Comparison of ENCODE assay signal across 9 mouse cellular contexts in genomic region chr6:147090191-147090590, GRCm38 (mm10). TPM values are rescaled to one million over a fixed set of nuclear protein-coding genes. Genes with fewer than 3 reads are reported as not detected.
A peak's percentile ranks its signal among the peaks of the same experiment; 100 is the strongest.
DNase-seq lines count a peak whose midpoint lies in the region; ATAC-seq and TF ChIP-seq lines count a peak whose summit lies in the region.
"Had no signal": no experiment of that assay in that cellular context is flagged by ENCODE, and none has a peak within 500 bp of the region (broad histone marks: within the 10 kb centered on the region; RNA-seq: fewer than 3 reads in every experiment).

No protein-coding gene starts in this region.

- H3K4me2 ChIP-seq in heart, embryonic 15.5 days, result peak overlapping the region; percentile 96
- peak overlapping the region; percentile 93 for H3K4me2 ChIP-seq in forebrain, embryonic 12.5 days
- H3K4me2 ChIP-seq in liver, embryonic 14.5 days (ENCODE audit: low read depth), result peak overlapping the region; percentile 78

- H3K27ac ChIP-seq in heart, embryonic 15.5 days, result no peak overlapping the region
- H3K27ac ChIP-seq in forebrain, embryonic 12.5 days, result no peak overlapping the region
- H3K27ac ChIP-seq in liver, embryonic 14.5 days, result no peak overlapping the region

- ATAC-seq in heart, embryonic 15.5 days (replicated peaks; ENCODE audit: insufficient number of reproducible peaks, insufficient read depth, low FRiP score, low read depth), result no peak
- ATAC-seq in G1E (ENCODE audit: extremely low read depth, insufficient number of reproducible peaks, low FRiP score, poor library complexity, severe bottlenecking), result no peak
- ATAC-seq in forebrain, embryonic 12.5 days (ENCODE audit: low FRiP score), result no peak
- ATAC-seq in liver, embryonic 14.5 days (ENCODE audit: insufficient read depth), result no peak

- no peak for TF ChIP-seq EP300 in liver, embryonic 14.5 days (IDR thresholded peaks at IDR 0.05; ENCODE audit: low read depth)

- 73% methylated on average over 5 of the region's 5 CpGs for WGBS in heart, embryonic 15.5 days
- WGBS in forebrain, embryonic 12.5 days, result 69% methylated on average over 5 of the region's 5 CpGs
- WGBS in liver, embryonic 14.5 days (ENCODE audit: insufficient replicate concordance), result 71% methylated on average over 5 of the region's 5 CpGs

- H3K27me3 ChIP-seq in heart, embryonic 15.5 days, result no peaks in the 10 kb centered on the region
- H3K27me3 ChIP-seq in G1E (ENCODE audit: insufficient read depth, low read length), result no peaks in the 10 kb centered on the region
- peaks cover 12% of the 10 kb centered on the region for H3K27me3 ChIP-seq in forebrain, embryonic 12.5 days
- peaks cover 5% of the 10 kb centered on the region; the same call in 1 of the 2 replicates for H3K27me3 ChIP-seq in liver, embryonic 14.5 days (ENCODE audit: control insufficient read depth, insufficient read depth, low read length)

- TF ChIP-seq CTCF in G1E (IDR thresholded peaks at IDR 0.05; ENCODE audit: low read depth, low read length), result no peak
- TF ChIP-seq CTCF in liver, embryonic 14.5 days (IDR thresholded peaks at IDR 0.05; ENCODE audit: low read depth), result no peak

- no peaks in the 10 kb centered on the region for H3K36me3 ChIP-seq in heart, embryonic 15.5 days
- peaks cover 40% of the 10 kb centered on the region for H3K36me3 ChIP-seq in G1E (replicated peaks)
- no peaks in the 10 kb centered on the region for H3K36me3 ChIP-seq in forebrain, embryonic 12.5 days (replicated peaks)
- H3K36me3 ChIP-seq in liver, embryonic 14.5 days (replicated peaks; ENCODE audit: control insufficient read depth, insufficient read depth, low read depth), result no peaks in the 10 kb centered on the region

- 0 out of 2 replicates have a peak overlapping the region, but pooled peaks have one; percentile 85 for H3K9ac ChIP-seq in heart, embryonic 15.5 days
- H3K9ac ChIP-seq in forebrain, embryonic 12.5 days, result no peak overlapping the region
- H3K9ac ChIP-seq in liver, embryonic 14.5 days (replicated peaks), result no peak overlapping the region

- H3K4me1 ChIP-seq in heart, embryonic 15.5 days (replicated peaks), result peaks cover 33% of the 10 kb centered on the region
- H3K4me1 ChIP-seq in G1E (ENCODE audit: insufficient read depth, low read depth, low read length), result peaks cover 40% of the 10 kb centered on the region
- peaks cover 35% of the 10 kb centered on the region for H3K4me1 ChIP-seq in forebrain, embryonic 12.5 days
- H3K4me1 ChIP-seq in liver, embryonic 14.5 days (replicated peaks; ENCODE audit: control insufficient read depth in 2 of 2, insufficient read depth in 2 of 2, low read length in 1 of 2), result peaks cover 2 to 15% of the 10 kb centered on the region in 2 experiments; a peak in 2 of 4 replicates

- no peak overlapping the region for H3K4me3 ChIP-seq in heart, embryonic 15.5 days
- peak overlapping the region; percentile 100; the same call in 1 of the 2 replicates for H3K4me3 ChIP-seq in G1E (ENCODE audit: low read depth, low read length)
- no peak overlapping the region for H3K4me3 ChIP-seq in forebrain, embryonic 12.5 days (replicated peaks)
- no peak overlapping the region for H3K4me3 ChIP-seq in liver, embryonic 14.5 days (ENCODE audit: insufficient read depth in 1 of 2, low read depth in 2 of 2, low read length in 2 of 2)

- H3K9me3 ChIP-seq in heart, embryonic 15.5 days (replicated peaks), result no peaks in the 10 kb centered on the region
- H3K9me3 ChIP-seq in G1E (replicated peaks), result no peaks in the 10 kb centered on the region
- H3K9me3 ChIP-seq in forebrain, embryonic 12.5 days, result no peaks in the 10 kb centered on the region
- no peaks in the 10 kb centered on the region for H3K9me3 ChIP-seq in liver, embryonic 14.5 days (ENCODE audit: control insufficient read depth, low read length)

- no peak for DNase-seq in heart, postnatal 4 days
- DNase-seq in G1E (ENCODE audit: low spot score) (no peak), MN1 (ENCODE audit: low spot score) (no peak)
- no peak for DNase-seq in liver, embryonic 14.5 days (ENCODE audit: low read depth in 3 of 3, low spot score in 3 of 3)
- DNase-seq in thymus, postnatal 4 days, result no peak
- no peak for DNase-seq in right cerebral cortex, postnatal 14 days

RNA-seq across cellular contexts. Expression of gene Klhl42, which starts 1.0 kb away (rescaled TPM):
- polyA plus RNA-seq in heart, embryonic 15.5 days (2015; fragmentation: Nextera tagmentation; extraction: Ambion mirVana), result 3.5 and 5.5 TPM in 2 replicates
- 1 to 10 TPM; 6.7 to 7.8 TPM for total RNA-seq in heart, postnatal 4 days (2021)
- 11.3 and 15.7 TPM in 2 replicates for total RNA-seq in G1E (2014; fragmentation: Nextera tagmentation)
- total RNA-seq in G1E (2017), result 7.3 and 8.0 TPM in 2 replicates
- 3.8 and 4.4 TPM in 2 replicates for polyA plus RNA-seq in G1E (2012)
- 6.7 and 7.3 TPM in 2 replicates for polyA plus RNA-seq in forebrain, embryonic 12.5 days (2016; fragmentation: Nextera tagmentation; extraction: Ambion mirVana)
- 1.8 and 2.0 TPM in 2 replicates for polyA plus RNA-seq in liver, embryonic 14.5 days (2012; rRNA removed)
- 1.9 and 2.3 TPM in 2 replicates for polyA plus RNA-seq in liver, embryonic 14.5 days (2014; fragmentation: Nextera tagmentation; extraction: Ambion mirVana)

RNA-seq across cellular contexts. Expression of gene Mansc4, which starts 3.4 kb away (rescaled TPM):
- 0.53 and 1.3 TPM in 2 replicates for polyA plus RNA-seq in heart, embryonic 15.5 days (2015; fragmentation: Nextera tagmentation; extraction: Ambion mirVana)
- total RNA-seq in heart, postnatal 4 days (2021), result not detected
- total RNA-seq in G1E (2014; fragmentation: Nextera tagmentation) (not detected in 2 replicates), G1E (2017) (not detected in 2 replicates)
- polyA plus RNA-seq in G1E (2012), result not detected in 2 replicates
- polyA plus RNA-seq in forebrain, embryonic 12.5 days (2016; fragmentation: Nextera tagmentation; extraction: Ambion mirVana), result 0.41 and 0.68 TPM in 2 replicates
- polyA plus RNA-seq in liver, embryonic 14.5 days (2012; rRNA removed), result not detected in 2 replicates
- not detected in 2 replicates for polyA plus RNA-seq in liver, embryonic 14.5 days (2014; fragmentation: Nextera tagmentation; extraction: Ambion mirVana)
- total RNA-seq: neutrophil, adult 5-6 weeks had no signal

RNA-seq across cellular contexts. Expression of gene Mrps35, which starts 47.6 kb away (rescaled TPM):
- 132 and 138 TPM in 2 replicates for polyA plus RNA-seq in heart, embryonic 15.5 days (2015; fragmentation: Nextera tagmentation; extraction: Ambion mirVana)
- total RNA-seq in heart, postnatal 4 days (2021), result 100 to 1,000 TPM; 145 to 147 TPM
- total RNA-seq in G1E (2014; fragmentation: Nextera tagmentation) (46.1 and 53.2 TPM in 2 replicates), G1E (2017) (93.1 and 95.4 TPM in 2 replicates)
- polyA plus RNA-seq in G1E (2012), result 11.2 and 17.6 TPM in 2 replicates
- 89.5 and 94.3 TPM in 2 replicates for polyA plus RNA-seq in forebrain, embryonic 12.5 days (2016; fragmentation: Nextera tagmentation; extraction: Ambion mirVana)
- polyA plus RNA-seq in liver, embryonic 14.5 days (2012; rRNA removed), result 3.9 and 20.1 TPM in 2 replicates
- polyA plus RNA-seq in liver, embryonic 14.5 days (2014; fragmentation: Nextera tagmentation; extraction: Ambion mirVana), result 60.9 and 61.4 TPM in 2 replicates

RNA-seq across cellular contexts. Expression of gene Rep15, which starts 57.8 kb away (rescaled TPM):
- polyA plus RNA-seq in heart, embryonic 15.5 days (2015; fragmentation: Nextera tagmentation; extraction: Ambion mirVana), result 0.67 and 0.74 TPM in 2 replicates
- 1 to 10 TPM; 1.3 to 1.4 TPM for total RNA-seq in heart, postnatal 4 days (2021)
- total RNA-seq in G1E (2014; fragmentation: Nextera tagmentation) (not detected in 2 replicates), G1E (2017) (0.05 and 0.12 TPM in 2 replicates)
- not detected in 2 replicates for polyA plus RNA-seq in G1E (2012)
- 0.62 and 1.1 TPM in 2 replicates for polyA plus RNA-seq in forebrain, embryonic 12.5 days (2016; fragmentation: Nextera tagmentation; extraction: Ambion mirVana)
- polyA plus RNA-seq in liver, embryonic 14.5 days (2012; rRNA removed), result 0.04 and 0.11 TPM in 2 replicates
- polyA plus RNA-seq in liver, embryonic 14.5 days (2014; fragmentation: Nextera tagmentation; extraction: Ambion mirVana), result 0.15 and 0.32 TPM in 2 replicates
